Mouse (Mus musculus): ENCODE data around the gene Cabp7.

Cabp7 gene

DNA sequence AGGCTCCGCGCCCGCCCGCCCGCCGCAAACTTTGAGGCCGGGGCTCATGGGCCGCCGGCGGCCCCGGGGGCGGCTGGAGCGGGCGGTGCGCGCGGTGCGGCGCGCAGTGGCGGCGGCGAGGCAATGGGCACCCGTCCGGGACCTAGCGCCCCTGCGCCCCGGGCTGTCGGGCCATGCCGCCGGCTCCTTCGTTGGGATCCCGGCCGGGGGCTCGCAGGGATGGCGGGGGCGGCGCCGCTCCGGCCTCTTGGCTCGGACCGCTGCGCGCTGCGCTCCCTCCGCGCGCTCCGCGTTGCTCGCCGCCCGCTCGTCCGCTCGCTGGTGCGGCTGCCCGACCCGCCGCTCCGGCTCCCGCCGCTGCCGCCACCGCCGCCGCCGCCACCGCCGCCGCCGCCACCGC, at the start of gene Cabp7:
TSS of gene Cabp7 (minus strand) at position 46 of the 400 bp plus-strand sequence.
- no peak for DNase-seq

GRCm38 (mm10) chr11:4793006-4793405, 46.4 kb upstream of the Cabp7 start:
- no peak for DNase-seq

DNA sequence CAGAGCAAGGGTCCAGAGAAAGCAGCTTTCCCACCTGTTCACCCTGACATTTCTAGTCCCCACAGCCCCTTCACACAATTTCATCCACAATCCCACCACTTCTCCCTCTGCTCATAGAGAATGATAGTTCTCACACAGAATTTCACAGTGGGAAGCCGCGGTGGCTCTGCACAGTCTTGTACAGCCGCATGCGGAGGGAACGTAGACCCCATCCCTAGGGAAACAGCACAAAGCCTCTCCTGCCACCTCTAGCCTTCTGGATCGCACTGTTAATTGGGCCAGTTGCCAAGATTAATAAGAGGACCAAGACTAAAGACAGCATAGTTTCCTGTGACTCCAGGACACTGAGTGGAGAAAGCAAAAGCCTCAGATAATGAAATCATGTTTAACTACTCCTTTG, 45.0 kb upstream of the Cabp7 start:
- DNase-seq, result no peak

DNA sequence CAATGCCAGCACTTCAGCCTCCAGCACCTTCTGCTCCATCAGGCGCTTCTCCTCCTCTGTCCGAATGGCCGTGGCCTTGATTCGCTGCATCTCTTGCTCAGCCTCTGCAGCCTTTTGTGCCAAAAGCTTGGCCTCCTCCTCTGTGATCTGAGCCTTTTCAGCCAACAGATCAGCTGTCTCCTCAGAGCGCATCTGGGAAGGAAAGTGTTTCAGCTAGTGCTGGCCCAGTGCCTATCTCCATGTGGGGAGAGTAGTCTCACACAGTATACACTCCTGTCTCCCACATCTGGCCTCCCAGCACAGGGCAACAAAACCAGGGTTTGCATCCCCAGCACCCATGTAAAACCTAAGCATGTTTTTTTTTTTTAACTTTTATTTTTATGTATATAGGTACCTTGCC, 43.1 kb upstream of the Cabp7 start:
- no peak for DNase-seq

- no peak for DNase-seq
These were observed 38.1 kb upstream of the Cabp7 start for GRCm38 (mm10) chr11:4784629-4785142.

GRCm38 (mm10) chr11:4783116-4783515, 36.5 kb upstream of the Cabp7 start:
- DNase-seq, result no peak

DNA sequence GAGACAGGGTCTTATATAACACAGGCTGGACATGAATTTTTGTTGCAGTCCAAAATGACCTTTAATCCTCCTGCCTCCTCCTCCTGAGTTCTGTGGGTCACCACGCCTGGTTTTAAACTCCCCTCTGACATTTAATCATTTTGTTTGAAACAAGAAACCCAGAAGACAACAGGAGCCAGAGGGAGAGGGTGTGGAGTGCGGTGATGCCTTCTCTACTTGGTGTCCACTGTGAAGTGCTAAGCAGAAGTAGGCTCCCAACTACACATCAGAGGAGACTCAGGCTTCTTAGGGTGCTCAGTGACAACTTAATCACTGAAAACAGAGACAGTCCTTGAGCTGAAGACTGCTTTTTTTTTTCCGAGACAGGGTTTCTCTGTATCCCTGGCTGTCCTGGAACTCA, 34.3 kb upstream of the Cabp7 start:
- DNase-seq, result no peak

DNA sequence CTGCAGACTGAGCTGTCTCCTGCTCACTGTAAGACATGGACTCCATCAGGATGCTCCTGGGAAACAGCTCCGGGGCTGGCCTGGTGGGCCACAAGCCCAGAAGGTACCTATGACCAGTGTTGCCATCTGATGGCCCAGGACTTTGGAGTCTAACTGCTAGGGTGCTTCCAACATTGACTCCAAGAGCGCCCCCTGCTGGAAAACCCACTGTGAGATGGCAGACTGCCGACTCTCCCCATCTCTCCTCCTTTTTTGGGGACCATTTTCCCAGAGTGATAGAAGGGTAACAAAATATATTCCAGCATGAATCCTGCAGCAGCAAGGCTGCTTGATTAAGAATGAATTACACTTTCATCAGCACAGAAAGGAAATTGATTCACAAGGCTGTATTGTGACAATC, 26.3 kb upstream of the Cabp7 start:
- DNase-seq, result peak; percentile 56

- DNase-seq, result no peak
These were observed 25.2 kb upstream of the Cabp7 start for GRCm38 (mm10) chr11:4771756-4772155.

DNA sequence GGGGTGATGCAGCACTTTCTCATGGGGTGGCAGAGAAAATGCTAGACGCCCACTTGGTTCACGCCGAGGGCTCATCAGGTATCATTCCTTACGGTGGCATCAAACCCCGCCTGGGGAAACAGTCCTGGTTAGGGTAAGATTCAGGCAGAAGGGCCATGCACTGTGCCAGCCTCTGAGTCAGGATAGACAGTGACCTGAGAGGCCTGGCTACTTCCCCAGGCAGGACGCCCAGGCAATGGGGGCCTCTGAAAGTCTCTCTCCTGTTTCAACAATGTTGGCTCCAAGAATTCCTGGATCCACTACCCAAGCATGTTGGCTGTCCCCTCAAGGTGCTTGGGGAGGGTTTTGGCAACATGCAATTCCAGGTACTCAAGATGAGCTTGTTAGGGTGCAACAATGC, 23.3 kb upstream of the Cabp7 start:
- no peak for DNase-seq

DNA sequence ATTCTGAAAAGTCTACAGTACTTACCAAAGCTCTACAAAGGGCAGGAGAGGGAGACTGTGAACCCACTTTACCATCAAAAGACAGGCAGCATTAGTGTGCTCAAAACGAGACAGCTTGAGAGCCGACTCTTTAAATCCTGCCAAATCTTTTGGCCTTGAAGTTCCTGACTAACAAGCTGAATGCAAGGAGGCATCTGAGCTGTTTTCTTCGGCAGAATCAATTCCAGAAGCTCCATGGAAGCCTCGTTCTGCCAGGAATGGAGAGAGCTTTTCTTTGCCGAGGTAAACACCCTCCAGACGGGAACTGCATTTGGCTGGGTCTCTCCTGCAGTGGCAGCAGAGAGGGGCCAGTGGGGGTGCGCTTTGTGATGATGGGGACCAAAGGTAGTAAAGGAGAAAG, 22.7 kb upstream of the Cabp7 start:
- DNase-seq, result no peak

DNA sequence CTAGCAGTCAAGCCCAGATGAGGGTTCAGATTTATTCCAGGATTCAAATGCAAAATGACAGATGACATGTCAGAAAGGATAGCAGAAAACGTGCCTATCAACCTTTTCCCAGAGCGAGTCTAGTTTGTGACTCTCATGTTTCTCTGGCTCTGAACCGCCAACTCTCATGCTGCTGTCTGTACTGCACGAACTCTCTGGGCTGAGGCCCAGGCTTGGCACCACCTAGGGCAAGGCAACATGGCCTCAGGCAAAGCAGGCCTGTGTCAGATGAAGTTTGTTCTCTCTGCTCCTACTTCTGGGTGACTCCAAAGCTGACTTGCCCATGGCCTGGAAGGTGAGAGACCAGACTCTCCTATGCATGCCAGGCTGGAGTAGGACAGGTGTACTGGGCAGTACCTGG, 21.8 kb upstream of the Cabp7 start:
- DNase-seq, result no peak

DNA sequence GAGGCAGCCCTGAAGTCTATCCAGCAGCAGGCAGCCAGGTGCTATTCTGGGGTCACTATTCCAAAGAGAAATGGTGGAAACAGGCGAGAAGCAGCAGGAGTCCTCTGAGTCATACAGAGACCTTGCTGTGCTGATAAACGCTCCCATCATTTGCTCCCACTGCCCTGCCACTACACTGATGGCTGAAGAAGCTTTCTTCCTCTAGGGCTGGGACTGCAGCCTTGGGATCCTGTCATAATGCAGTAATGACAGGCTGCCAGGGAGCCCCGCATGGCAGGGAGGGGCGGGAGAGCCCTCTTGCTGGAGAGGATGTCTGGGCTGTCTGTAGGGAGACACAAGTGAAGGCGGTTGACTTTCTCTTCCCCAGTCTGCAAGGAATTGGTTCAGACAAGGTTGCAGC, 17.9 kb upstream of the Cabp7 start:
- DNase-seq, result no peak

DNA sequence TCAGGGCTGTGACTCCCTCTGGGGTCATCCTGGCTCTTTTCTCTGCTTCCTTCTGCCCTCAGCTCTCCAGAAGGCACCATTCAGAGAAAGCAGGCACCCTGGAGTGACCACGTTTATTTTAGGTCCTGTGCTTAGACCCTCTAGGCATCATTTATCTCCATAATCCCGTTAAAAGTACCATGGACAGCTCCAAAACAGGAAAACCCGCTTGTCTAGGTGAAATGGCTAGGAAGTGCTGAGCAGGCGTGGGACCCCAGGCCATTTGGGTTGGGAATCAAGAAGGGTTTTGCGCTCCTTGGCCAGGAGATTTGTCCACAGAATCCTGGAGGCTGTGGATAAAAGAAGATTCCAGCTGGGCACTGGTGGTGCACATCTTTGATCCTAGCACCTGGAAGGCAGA, 17.1 kb upstream of the Cabp7 start:
- DNase-seq, result no peak

DNA sequence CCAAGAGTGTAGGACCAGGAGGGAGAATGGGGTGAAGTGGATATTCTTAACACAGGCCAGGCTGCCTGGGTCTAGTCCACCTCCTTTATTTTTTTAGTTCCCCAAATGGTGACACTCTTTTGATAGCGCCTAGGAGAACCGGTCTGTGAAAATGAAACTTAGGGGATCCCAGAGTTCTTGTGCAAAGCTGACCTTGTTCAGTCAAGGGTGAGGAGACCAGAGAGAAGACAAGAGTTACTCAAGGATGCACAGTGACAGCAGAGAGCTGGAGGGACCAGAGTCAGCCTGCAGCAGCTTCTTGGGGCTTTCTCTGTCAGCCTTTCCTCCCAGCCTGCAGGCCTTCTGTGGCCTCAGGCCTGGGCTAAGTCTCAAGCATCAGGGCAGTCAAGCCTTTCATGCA, 15.9 kb upstream of the Cabp7 start:
- DNase-seq, result no peak

DNA sequence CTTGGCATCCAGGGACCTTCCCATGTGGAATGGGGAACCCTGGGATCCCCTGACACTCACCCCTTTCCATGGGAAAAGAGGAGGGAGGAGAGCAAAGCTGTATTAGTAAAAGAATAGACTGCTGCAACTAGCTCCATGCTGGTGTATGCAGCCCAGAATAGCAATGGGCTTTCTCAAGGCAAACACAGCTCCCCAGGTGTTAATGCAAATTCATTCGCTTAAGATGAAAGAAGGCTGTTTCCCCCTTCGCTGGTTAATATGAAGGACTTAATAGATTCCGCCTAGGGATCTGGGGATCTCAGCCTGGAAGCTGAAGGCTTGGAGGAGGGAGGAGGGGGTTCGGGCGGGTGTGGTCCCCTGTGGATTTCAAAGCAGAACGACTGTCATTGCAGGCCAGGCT, 15.4 kb upstream of the Cabp7 start:
- no peak for DNase-seq

DNA sequence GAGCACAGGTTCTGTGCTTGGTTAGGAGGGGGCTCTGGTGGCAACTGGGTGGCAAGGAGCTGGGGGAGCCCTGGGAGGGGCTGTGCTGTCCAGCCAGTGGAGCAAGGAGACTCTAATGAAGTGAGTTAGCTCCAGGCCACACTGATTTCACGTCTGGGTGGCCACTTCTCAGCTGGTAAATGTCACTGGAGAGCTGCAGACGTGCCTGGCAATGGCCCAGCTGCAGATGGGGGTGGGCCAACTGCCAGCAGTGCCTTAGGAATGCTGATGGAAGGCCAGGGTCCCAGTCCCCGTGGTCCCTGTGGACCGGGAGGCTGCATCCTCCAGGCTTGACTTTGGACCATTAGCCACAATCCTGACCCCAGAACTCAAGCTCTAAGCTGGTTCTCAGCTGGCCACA, 13.9 kb upstream of the Cabp7 start:
- DNase-seq, result no peak

- DNase-seq, result no peak
These were observed 11.2 kb upstream of the Cabp7 start for GRCm38 (mm10) chr11:4757789-4758158.

- no peak for DNase-seq
These were observed 10.6 kb upstream of the Cabp7 start for GRCm38 (mm10) chr11:4756984-4757788.

DNA sequence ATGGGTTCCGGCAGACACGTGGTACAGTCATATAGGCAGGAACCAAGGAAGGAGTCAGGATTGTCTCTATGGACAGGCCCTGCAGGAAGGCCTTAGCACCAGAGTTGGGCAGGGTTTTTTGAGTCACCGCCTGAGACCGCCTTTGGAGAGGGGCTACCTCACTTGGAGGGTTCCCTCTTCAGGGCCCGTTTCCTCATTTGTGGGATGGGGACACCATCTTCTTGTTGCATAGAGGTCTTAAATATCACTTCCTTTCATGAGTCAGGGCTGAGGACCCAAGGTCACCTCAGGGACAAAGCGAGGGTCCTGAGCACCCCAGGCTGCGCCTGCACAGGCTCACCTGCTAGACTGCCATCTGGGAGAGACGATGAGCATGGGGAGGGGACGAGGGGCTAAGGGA, 9.9 kb upstream of the Cabp7 start:
- no peak for DNase-seq

DNA sequence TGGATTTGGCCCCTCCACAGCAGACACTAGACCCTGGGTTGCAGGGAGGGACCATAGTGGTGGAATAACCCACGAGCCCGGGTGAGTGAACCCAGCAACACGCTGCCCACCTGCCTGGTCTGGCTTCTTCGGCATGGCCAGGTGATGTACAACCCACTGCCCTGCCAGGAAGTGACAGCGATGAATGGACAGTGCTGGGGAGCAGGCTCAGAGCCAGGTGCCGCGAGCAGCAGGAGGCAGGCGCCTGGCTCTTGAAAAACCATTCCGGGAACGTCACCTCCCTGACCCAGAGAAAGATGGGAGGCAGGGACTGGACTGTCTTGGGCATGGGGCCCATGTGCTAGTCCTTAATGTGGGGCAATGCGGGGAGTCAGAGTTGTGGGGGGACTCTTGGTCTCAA, 8.3 kb upstream of the Cabp7 start:
- no peak for DNase-seq

DNA sequence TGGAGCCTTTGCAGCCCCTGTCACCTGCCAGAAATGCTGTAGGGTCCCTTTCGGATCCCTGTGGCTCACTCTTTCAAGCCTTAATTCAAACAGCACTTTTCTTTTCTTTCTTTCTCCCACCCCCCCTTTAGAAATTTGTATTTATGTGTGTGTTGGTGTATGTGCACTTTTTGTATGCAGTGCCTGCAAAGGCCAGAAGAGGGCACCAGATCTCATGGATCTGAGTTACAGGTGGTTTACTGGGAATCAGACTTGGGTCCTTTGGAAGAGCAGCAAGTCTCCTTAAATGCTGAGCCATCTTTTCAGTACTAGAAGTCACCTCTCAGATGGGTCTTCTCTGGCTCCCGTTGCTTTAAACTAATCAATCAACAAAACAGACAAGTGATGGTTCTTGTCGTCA, 7.5 kb upstream of the Cabp7 start:
- no peak for DNase-seq

DNA sequence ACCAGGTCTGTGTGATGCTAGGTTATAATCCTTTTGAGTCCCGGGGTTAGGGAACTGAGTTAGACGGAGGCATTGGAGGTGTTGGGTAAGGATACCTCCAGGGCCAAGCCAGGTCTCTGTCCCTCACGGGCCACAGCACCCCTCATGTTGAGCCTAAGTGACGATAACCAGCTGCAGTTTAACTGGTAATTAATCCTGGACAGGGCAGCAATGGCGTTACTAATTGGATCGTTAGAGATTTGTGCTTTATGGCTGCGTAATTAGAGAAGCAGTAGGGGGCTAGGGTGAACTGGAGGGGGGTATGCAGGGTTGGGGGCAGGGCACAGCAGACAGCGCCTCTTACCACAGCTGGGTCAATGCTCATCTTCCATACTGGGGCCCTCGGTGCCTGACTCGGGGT, 6.3 kb upstream of the Cabp7 start:
- no peak for DNase-seq

DNA sequence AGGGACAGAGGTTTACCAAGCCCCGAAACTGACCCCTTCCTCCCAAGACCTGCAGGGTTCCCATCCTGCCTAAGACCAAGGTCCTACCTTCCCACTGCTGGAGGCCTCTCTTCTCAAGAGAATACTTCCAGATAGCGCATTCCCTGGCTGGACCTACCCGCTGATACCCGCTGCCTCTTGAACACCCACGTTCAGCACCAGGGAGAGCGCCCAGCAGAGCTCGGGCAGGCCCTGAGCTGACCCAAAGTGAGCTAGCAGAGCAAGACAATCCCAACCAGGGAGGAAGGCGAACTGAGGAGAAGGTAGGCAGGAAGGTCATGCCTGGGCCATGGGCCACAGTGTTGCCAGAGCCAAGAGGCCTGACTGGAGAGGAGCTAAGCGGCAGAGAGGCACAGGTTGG, 3.7 kb upstream of the Cabp7 start:
- DNase-seq, result no peak

- DNase-seq, result no peak
These were observed 707 bp upstream of the Cabp7 start for GRCm38 (mm10) chr11:4747285-4747684.

Measured in cerebellum, adult 11 months (tissue).